Mouse (Mus musculus): ENCODE data around the gene Mtnr1b. TPM values are rescaled to one million over a fixed set of nuclear protein-coding genes. Genes with fewer than 3 reads are reported as not detected.

Mtnr1b gene
- not detected in 2 replicates for total RNA-seq (2014; rRNA removed)
- polyA plus RNA-seq (2012; rRNA removed): not detected in 2 replicates

- H3K4me1 ChIP-seq (ENCODE audit: control insufficient read depth, insufficient read depth, low read length): no peaks in the 10 kb centered on the region
- H3K79me2 ChIP-seq (ENCODE audit: control insufficient read depth, insufficient read depth, low read length): no peaks in the 10 kb centered on the region
- TF ChIP-seq CTCF (IDR thresholded peaks at IDR 0.05; ENCODE audit: low read depth, low read length) (no peak), POLR2A (IDR thresholded peaks at IDR 0.05; ENCODE audit: extremely low read depth, insufficient read depth, low read length) (no peak)
- no peak within 1 kb of the TSS for H3K27ac ChIP-seq (replicated peaks; ENCODE audit: insufficient read depth, low read depth, low read length)
- H3K9ac ChIP-seq (ENCODE audit: low read depth, low read length): no peak within 1 kb of the TSS
- H3K27me3 ChIP-seq (ENCODE audit: control insufficient read depth, insufficient read depth, low read length): no peaks in the 10 kb centered on the region
- no peaks in the 10 kb centered on the region for H3K36me3 ChIP-seq (ENCODE audit: control insufficient read depth, insufficient read depth, low read length)
- no peak within 1 kb of the TSS for H3K4me3 ChIP-seq (ENCODE audit: insufficient read depth, low read depth, low read length)
- WGBS: 46% methylated on average over 19 of the region's 19 CpGs
- no peak for DNase-seq (ENCODE audit: extremely low read depth, low read depth, low spot score)
These were observed at the start of gene Mtnr1b for GRCm38 (mm10) chr9:15874506-15875160. Gene Mtnr1b (minus strand): TSS chr9:15874556.

- WGBS: 49% methylated on average over 4 of the region's 4 CpGs
- Histone ChIP-seq H3K27ac (replicated peaks; ENCODE audit: insufficient read depth, low read depth, low read length) (no peak overlapping the region), H3K4me3 (ENCODE audit: insufficient read depth, low read depth, low read length) (no peak overlapping the region), H3K4me1 (ENCODE audit: control insufficient read depth, insufficient read depth, low read length) (no peaks in the 10 kb centered on the region), H3K79me2 (ENCODE audit: control insufficient read depth, insufficient read depth, low read length) (no peaks in the 10 kb centered on the region), H3K9ac (ENCODE audit: low read depth, low read length) (no peak overlapping the region), H3K36me3 (ENCODE audit: control insufficient read depth, insufficient read depth, low read length) (no peaks in the 10 kb centered on the region), H3K27me3 (ENCODE audit: control insufficient read depth, insufficient read depth, low read length) (no peaks in the 10 kb centered on the region)
- no peak for DNase-seq (ENCODE audit: extremely low read depth, low read depth, low spot score)
- no peak for TF ChIP-seq CTCF (IDR thresholded peaks at IDR 0.05; ENCODE audit: low read depth, low read length)
- TF ChIP-seq POLR2A (IDR thresholded peaks at IDR 0.05; ENCODE audit: extremely low read depth, insufficient read depth, low read length): no peak
These were observed 45.9 kb upstream of the Mtnr1b start for GRCm38 (mm10) chr9:15920271-15920670.

GRCm38 (mm10) chr9:15919373-15920005 is 45.1 kb upstream of the Mtnr1b start:
- H3K4me3 ChIP-seq (ENCODE audit: insufficient read depth, low read depth, low read length): no peak overlapping the region
- no peaks in the 10 kb centered on the region for H3K36me3 ChIP-seq (ENCODE audit: control insufficient read depth, insufficient read depth, low read length)
- DNase-seq (ENCODE audit: extremely low read depth, low read depth, low spot score): no peak
- WGBS: 69% methylated on average over 5 of the region's 5 CpGs
- TF ChIP-seq POLR2A (IDR thresholded peaks at IDR 0.05; ENCODE audit: extremely low read depth, insufficient read depth, low read length) (no peak), CTCF (IDR thresholded peaks at IDR 0.05; ENCODE audit: low read depth, low read length) (no peak)
- no peaks in the 10 kb centered on the region for H3K4me1 ChIP-seq (ENCODE audit: control insufficient read depth, insufficient read depth, low read length)
- no peaks in the 10 kb centered on the region for H3K27me3 ChIP-seq (ENCODE audit: control insufficient read depth, insufficient read depth, low read length)
- no peaks in the 10 kb centered on the region for H3K79me2 ChIP-seq (ENCODE audit: control insufficient read depth, insufficient read depth, low read length)
- no peak overlapping the region for H3K9ac ChIP-seq (ENCODE audit: low read depth, low read length)
- H3K27ac ChIP-seq (replicated peaks; ENCODE audit: insufficient read depth, low read depth, low read length): no peak overlapping the region

GRCm38 (mm10) chr9:15916600-15916999 is 42.2 kb upstream of the Mtnr1b start:
- Histone ChIP-seq H3K9ac (ENCODE audit: low read depth, low read length) (no peak overlapping the region), H3K36me3 (ENCODE audit: control insufficient read depth, insufficient read depth, low read length) (no peaks in the 10 kb centered on the region), H3K79me2 (ENCODE audit: control insufficient read depth, insufficient read depth, low read length) (no peaks in the 10 kb centered on the region), H3K27me3 (ENCODE audit: control insufficient read depth, insufficient read depth, low read length) (no peaks in the 10 kb centered on the region), H3K4me3 (ENCODE audit: insufficient read depth, low read depth, low read length) (no peak overlapping the region), H3K27ac (replicated peaks; ENCODE audit: insufficient read depth, low read depth, low read length) (no peak overlapping the region), H3K4me1 (ENCODE audit: control insufficient read depth, insufficient read depth, low read length) (no peaks in the 10 kb centered on the region)
- no peak for DNase-seq (ENCODE audit: extremely low read depth, low read depth, low spot score)
- TF ChIP-seq CTCF (IDR thresholded peaks at IDR 0.05; ENCODE audit: low read depth, low read length) (no peak), POLR2A (IDR thresholded peaks at IDR 0.05; ENCODE audit: extremely low read depth, insufficient read depth, low read length) (no peak)

GRCm38 (mm10) chr9:15912735-15913134 is 38.4 kb upstream of the Mtnr1b start:
- Histone ChIP-seq H3K4me1 (ENCODE audit: control insufficient read depth, insufficient read depth, low read length) (no peaks in the 10 kb centered on the region), H3K36me3 (ENCODE audit: control insufficient read depth, insufficient read depth, low read length) (no peaks in the 10 kb centered on the region), H3K27ac (replicated peaks; ENCODE audit: insufficient read depth, low read depth, low read length) (no peak overlapping the region), H3K4me3 (ENCODE audit: insufficient read depth, low read depth, low read length) (no peak overlapping the region), H3K9ac (ENCODE audit: low read depth, low read length) (no peak overlapping the region), H3K79me2 (ENCODE audit: control insufficient read depth, insufficient read depth, low read length) (no peaks in the 10 kb centered on the region), H3K27me3 (ENCODE audit: control insufficient read depth, insufficient read depth, low read length) (no peaks in the 10 kb centered on the region)
- 53% methylated on average over 1 of the region's 1 CpGs for WGBS
- TF ChIP-seq POLR2A (IDR thresholded peaks at IDR 0.05; ENCODE audit: extremely low read depth, insufficient read depth, low read length): no peak
- TF ChIP-seq CTCF (IDR thresholded peaks at IDR 0.05; ENCODE audit: low read depth, low read length): no peak
- no peak for DNase-seq (ENCODE audit: extremely low read depth, low read depth, low spot score)
